Mouse (Mus musculus) megakaryocyte, embryonic 14.5 days (primary cell): ENCODE measurements around the gene Chmp4b.

Source experiments
- FLI1 ChIP-seq: IDR thresholded peaks from 2 replicates; pipeline ENCODE4 v1.6.1; 2012; ENCODE audit warnings: low read length, inconsistent platforms, mixed read lengths
- GATA1 ChIP-seq: IDR thresholded peaks from 3 replicates; pipeline ENCODE4 v1.6.1; 2012; ENCODE audit warnings: mixed read lengths, low read length, inconsistent platforms, borderline replicate concordance

DNA sequence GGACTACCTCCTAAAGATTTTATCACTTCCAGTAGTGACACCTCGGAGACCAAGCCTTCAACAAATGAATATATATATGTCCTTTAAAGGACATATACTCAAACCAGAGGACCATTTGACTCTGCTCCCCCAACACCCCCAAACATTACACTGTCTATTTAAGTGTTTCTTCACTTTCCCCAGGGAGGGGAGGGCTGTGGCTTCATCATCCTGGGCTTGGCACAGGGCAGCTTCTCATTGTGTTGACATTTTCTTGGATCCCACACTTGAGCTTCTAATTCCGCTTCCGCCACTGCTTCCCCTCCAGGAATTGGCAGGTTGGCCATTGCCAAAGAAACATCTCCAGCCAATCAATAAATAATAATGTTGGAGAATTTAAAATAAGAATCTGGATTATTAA, 79.3 kb downstream of the Chmp4b start:
- TF ChIP-seq GATA1, result no peak
- TF ChIP-seq FLI1, result no peak
